Mouse (Mus musculus): ENCODE data around the gene Pi4kb.

The Pi4kb gene

DNA sequence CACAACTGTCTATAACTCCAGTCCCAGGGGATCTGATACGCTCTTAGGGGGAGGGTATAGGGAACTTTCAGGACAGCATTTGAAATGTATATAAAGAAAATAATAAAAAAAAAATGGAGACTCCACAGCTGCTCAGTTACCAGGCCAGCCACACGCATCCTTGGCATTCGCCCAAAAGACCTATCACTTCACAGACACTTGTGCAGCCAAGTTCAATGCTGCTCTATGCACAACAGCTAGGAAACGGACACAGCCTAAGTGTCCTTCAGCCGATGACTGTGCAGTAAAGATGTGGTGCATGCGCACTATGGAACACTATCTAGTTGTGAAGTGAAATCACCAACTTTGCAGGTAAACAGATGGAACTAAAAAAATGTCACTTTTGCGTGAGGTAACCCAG is 81.7 kb downstream of the Pi4kb start:
- DNase-seq (ENCODE audit: low read depth, low spot score) = no peak
